Mouse (Mus musculus): Measurements from ENCODE around the gene Rara.

GRCm38 (mm10) chr11:98971316-98972031, 43.9 kb downstream of the Rara start:
- TF ChIP-seq POLR2A (IDR thresholded peaks at IDR 0.05; ENCODE audit: low read depth, low read length) (no peak), CTCF (IDR thresholded peaks at IDR 0.05; ENCODE audit: borderline replicate concordance, insufficient read depth, low read length) (no peak)
